Mouse (Mus musculus) cerebellum, adult 9-11 months (tissue): ENCODE measurements around the gene Nphp4.
"Not testable (repeated sequence)": the region's sequence is repeated elsewhere in the genome, so short reads cannot be mapped to it uniquely, and the experiment has no call there.

ENCODE experiments used
- DNase-seq: peaks from one replicate; pipeline ENCODE4 v3.0.0; 2022

The Nphp4 gene

GRCm38 (mm10) chr4:152480426-152480825, 3.9 kb downstream of the Nphp4 start:
- DNase-seq = no peak

GRCm38 (mm10) chr4:152488046-152488445, 11.5 kb downstream of the Nphp4 start:
- DNase-seq = no peak

- DNase-seq = no peak
Measured at GRCm38 (mm10) chr4:152490311-152490710, 13.8 kb downstream of the Nphp4 start.

GRCm38 (mm10) chr4:152491250-152491899, 14.9 kb downstream of the Nphp4 start:
- peak; percentile 79 for DNase-seq

GRCm38 (mm10) chr4:152494360-152494879, 17.9 kb downstream of the Nphp4 start:
- DNase-seq = peak; percentile 62

- no peak for DNase-seq
Measured at GRCm38 (mm10) chr4:152512221-152512925, 35.9 kb downstream of the Nphp4 start.

- no peak for DNase-seq
Measured at GRCm38 (mm10) chr4:152514884-152515283, 38.4 kb downstream of the Nphp4 start.

GRCm38 (mm10) chr4:152519106-152519505, 42.6 kb downstream of the Nphp4 start:
- no peak for DNase-seq

- DNase-seq = peak; percentile 95
Measured at GRCm38 (mm10) chr4:152520083-152520482, 43.6 kb downstream of the Nphp4 start.

- DNase-seq = no peak
Measured at GRCm38 (mm10) chr4:152532872-152533271, 56.4 kb downstream of the Nphp4 start.

GRCm38 (mm10) chr4:152539756-152540155, 63.2 kb downstream of the Nphp4 start:
- DNase-seq = no peak

GRCm38 (mm10) chr4:152541172-152541571, 64.7 kb downstream of the Nphp4 start:
- no peak for DNase-seq

- DNase-seq = no peak
Measured at GRCm38 (mm10) chr4:152542447-152542846, 65.9 kb downstream of the Nphp4 start.

GRCm38 (mm10) chr4:152546481-152546880, 70.0 kb downstream of the Nphp4 start:
- peak; percentile 39 for DNase-seq

- DNase-seq = no peak
Measured at GRCm38 (mm10) chr4:152547886-152548663, 71.6 kb downstream of the Nphp4 start.

GRCm38 (mm10) chr4:152549507-152550202, 73.1 kb downstream of the Nphp4 start:
- peak; percentile 43 for DNase-seq

GRCm38 (mm10) chr4:152550203-152550549, 73.7 kb downstream of the Nphp4 start:
- DNase-seq = no peak

- peak; percentile 80 for DNase-seq
Measured at GRCm38 (mm10) chr4:152553582-152554285, 77.2 kb downstream of the Nphp4 start.

GRCm38 (mm10) chr4:152554421-152554820, 77.9 kb downstream of the Nphp4 start:
- DNase-seq = peak; percentile 26

GRCm38 (mm10) chr4:152555806-152556205, 79.3 kb downstream of the Nphp4 start:
- not testable (repeated sequence) for DNase-seq

- no peak for DNase-seq
Measured at GRCm38 (mm10) chr4:152558246-152558645, 81.7 kb downstream of the Nphp4 start.

- DNase-seq = no peak
Measured at GRCm38 (mm10) chr4:152568006-152568405, 91.5 kb downstream of the Nphp4 start.
